Mouse (Mus musculus): ENCODE results near the gene L3mbtl1. TPM values are rescaled to one million over a fixed set of nuclear protein-coding genes. Genes with fewer than 3 reads are reported as not detected.

The L3mbtl1 gene
- polyA plus RNA-seq, 1 experiment from 2014 or later = 0.18 TPM

DNA sequence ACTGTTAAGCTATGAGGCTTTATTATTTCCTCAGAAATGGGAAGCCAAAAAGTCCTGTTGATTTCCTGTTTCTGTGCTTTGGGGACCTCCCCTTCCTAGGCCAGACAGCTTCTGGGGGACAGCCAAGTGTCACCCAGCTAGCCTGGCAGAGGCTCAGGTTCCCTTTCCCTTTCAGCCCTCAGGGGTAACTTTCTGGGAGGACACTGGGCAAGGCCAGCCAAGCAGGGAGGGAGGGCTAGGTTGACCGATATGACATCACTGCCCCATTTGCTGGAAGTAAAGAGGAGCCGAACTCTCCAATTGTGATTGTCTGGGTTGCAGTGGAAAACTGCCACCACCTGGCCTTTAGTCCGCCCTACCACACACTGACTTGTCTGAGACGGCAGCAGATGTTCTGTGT is 32.7 kb downstream of the L3mbtl1 start:
- peaks cover 7% of the 10 kb centered on the region for H3K4me1 ChIP-seq
- H3K36me3 ChIP-seq = no peaks in the 10 kb centered on the region
- no peak overlapping the region for H3K9ac ChIP-seq
- H3K4me2 ChIP-seq = no peak overlapping the region
- no peaks in the 10 kb centered on the region for H3K9me3 ChIP-seq
- no peaks in the 10 kb centered on the region for H3K27me3 ChIP-seq (replicated peaks)
- ATAC-seq (ENCODE audit: insufficient read depth, low FRiP score, low read depth) = no peak
- no peak overlapping the region for H3K4me3 ChIP-seq (replicated peaks)
- 60% methylated on average over 4 of the region's 4 CpGs for WGBS
- H3K27ac ChIP-seq = no peak overlapping the region

DNA sequence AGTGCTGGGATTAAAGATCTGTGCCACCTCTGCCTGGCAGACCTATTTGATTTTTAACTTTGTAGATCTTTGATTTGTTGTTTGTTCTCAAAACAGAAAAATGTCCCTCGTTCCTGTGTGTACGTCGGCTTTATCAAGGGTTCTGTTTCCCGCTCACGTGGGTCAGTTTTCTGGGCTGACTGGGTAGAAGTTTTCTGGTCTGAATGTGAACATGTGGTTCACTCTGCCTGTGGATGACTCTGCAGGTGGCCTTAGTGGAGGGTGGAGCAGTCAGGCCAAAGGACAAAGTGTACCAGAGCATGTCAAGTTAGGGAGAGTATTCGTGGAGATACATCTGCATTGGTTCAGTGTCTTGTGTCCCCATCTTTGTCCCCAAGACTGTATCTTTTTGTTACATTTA is 41.1 kb downstream of the L3mbtl1 start:
- Histone ChIP-seq H3K27me3 (replicated peaks) (no peaks in the 10 kb centered on the region), H3K4me2 (no peak overlapping the region), H3K4me3 (replicated peaks) (no peak overlapping the region), H3K9me3 (no peaks in the 10 kb centered on the region), H3K9ac (no peak overlapping the region), H3K4me1 (0 out of 2 replicates have a peak, but pooled peaks cover 3% of the 10 kb centered on the region), H3K27ac (no peak overlapping the region), H3K36me3 (no peaks in the 10 kb centered on the region)
- no peak for ATAC-seq (ENCODE audit: insufficient read depth, low FRiP score, low read depth)
- WGBS = 84% methylated on average over 6 of the region's 6 CpGs

DNA sequence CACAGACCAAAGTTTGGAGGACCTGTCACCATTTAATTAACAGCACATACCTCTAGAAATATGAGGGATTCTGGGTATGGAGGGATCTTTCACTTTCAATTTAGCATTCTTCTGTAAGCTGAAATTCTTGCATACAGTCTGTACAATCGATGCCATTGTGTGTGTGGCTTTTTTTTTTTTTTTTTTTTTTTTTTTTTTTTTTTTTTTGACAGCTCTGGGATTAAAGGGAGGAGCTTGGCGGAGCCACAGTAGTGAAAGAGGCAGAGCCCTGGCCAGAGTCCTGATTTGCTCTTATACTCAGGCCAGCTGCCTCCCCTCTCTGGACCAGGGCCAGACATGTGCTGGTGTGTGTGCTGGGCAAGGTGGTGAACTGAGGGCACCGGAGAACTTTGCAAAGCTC is 42.7 kb downstream of the L3mbtl1 start:
- H3K27ac ChIP-seq = no peak overlapping the region
- no peak overlapping the region for H3K4me3 ChIP-seq (replicated peaks)
- peak; percentile 70; the same call in 1 of the 2 replicates for ATAC-seq (ENCODE audit: insufficient read depth, low FRiP score, low read depth)
- no peak overlapping the region for H3K4me2 ChIP-seq
- no peaks in the 10 kb centered on the region for H3K36me3 ChIP-seq
- 54% methylated on average over 3 of the region's 3 CpGs for WGBS
- no peaks in the 10 kb centered on the region for H3K27me3 ChIP-seq (replicated peaks)
- no peak overlapping the region for H3K9ac ChIP-seq
- H3K9me3 ChIP-seq = no peaks in the 10 kb centered on the region
- 0 out of 2 replicates have a peak, but pooled peaks cover 3% of the 10 kb centered on the region for H3K4me1 ChIP-seq

DNA sequence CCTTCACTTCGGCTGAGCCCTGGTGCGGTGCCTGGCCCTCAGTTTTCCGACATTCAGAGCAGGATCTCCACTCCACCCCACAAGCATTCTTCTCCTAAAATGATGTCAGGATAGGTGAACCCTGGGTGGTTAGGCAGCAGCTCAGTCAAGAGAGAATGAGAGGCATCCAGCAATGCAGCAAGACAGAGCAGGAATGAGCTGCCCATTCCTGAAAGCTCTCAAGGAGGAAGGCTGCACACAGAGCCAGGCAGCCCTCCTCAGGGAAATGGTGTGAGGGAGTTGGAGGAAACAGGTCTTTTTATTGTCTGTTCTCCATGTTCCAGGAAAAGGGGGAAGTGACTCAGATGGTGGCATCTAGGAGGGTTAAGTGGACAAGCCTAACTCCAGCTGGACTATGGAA is 43.5 kb downstream of the L3mbtl1 start:
- H3K4me2 ChIP-seq = no peak overlapping the region
- ATAC-seq (ENCODE audit: insufficient read depth, low FRiP score, low read depth) = peak; percentile 12; the same call in 1 of the 2 replicates
- no peak overlapping the region for H3K4me3 ChIP-seq (replicated peaks)
- H3K9me3 ChIP-seq = no peaks in the 10 kb centered on the region
- 61% methylated on average over 3 of the region's 3 CpGs for WGBS
- H3K9ac ChIP-seq = no peak overlapping the region
- H3K4me1 ChIP-seq = 0 out of 2 replicates have a peak, but pooled peaks cover 3% of the 10 kb centered on the region
- H3K27me3 ChIP-seq (replicated peaks) = no peaks in the 10 kb centered on the region
- no peak overlapping the region for H3K27ac ChIP-seq
- no peaks in the 10 kb centered on the region for H3K36me3 ChIP-seq

DNA sequence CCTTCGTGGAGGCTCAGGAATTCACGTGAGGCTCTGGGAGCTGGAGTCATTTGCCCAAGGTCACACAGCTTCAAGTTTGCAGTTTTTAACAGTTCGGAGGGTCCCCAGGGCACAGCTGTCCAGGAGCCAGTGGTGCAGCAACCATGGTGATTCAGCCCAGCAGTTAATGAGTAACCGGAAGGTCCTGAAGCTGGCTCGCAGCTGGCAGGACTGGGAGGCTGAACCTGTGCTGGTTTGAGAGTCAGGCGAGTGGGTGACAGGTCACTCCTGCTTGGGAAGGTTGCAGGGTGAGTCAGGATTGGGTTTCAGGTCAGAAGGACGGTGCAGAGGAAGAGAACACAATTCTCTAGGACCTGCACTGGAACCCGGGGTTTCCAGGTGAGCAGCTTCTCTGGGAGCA is 43.9 kb downstream of the L3mbtl1 start, which contains the start of gene Sgk2:
TSS of gene Sgk2 (plus strand) at position 113 of the 400 bp plus-strand sequence.
- H3K27ac ChIP-seq = no peak within 1 kb of the TSS
- H3K9me3 ChIP-seq = no peaks in the 10 kb centered on the region

DNA sequence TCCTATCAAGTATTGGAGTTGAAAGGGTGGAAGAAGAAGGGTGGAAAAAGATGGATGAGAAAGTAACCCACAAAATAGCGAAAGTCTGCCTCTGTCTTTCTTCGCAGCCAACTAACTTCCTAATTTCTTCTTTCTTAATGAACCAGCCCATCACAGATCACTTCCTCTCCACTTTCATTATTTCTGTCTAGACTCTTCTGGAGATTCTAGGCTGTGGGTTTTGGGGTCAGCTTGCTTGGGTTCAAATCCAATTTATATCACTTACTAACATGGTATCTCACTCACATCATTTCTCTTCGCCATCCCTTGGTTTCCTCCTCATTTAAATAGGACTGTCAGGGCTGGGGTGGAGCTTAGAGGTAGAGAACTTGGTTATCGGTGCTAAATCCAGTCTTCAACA is 45.0 kb downstream of the L3mbtl1 start:
- 84% methylated on average over 4 of the region's 4 CpGs for WGBS

More for the DNA sequence above, 43.9 kb downstream of the L3mbtl1 start, which contains the start of gene Sgk2:
- H3K27me3 ChIP-seq (replicated peaks) = no peaks in the 10 kb centered on the region
- H3K4me2 ChIP-seq = no peak within 1 kb of the TSS
- peak; percentile 82 for ATAC-seq (ENCODE audit: insufficient read depth, low FRiP score, low read depth)
- 0 out of 2 replicates have a peak, but pooled peaks cover 3% of the 10 kb centered on the region for H3K4me1 ChIP-seq
- 37% methylated on average over 8 of the region's 8 CpGs for WGBS
- H3K9ac ChIP-seq = no peak within 1 kb of the TSS
- H3K4me3 ChIP-seq (replicated peaks) = no peak within 1 kb of the TSS
- no peaks in the 10 kb centered on the region for H3K36me3 ChIP-seq

DNA sequence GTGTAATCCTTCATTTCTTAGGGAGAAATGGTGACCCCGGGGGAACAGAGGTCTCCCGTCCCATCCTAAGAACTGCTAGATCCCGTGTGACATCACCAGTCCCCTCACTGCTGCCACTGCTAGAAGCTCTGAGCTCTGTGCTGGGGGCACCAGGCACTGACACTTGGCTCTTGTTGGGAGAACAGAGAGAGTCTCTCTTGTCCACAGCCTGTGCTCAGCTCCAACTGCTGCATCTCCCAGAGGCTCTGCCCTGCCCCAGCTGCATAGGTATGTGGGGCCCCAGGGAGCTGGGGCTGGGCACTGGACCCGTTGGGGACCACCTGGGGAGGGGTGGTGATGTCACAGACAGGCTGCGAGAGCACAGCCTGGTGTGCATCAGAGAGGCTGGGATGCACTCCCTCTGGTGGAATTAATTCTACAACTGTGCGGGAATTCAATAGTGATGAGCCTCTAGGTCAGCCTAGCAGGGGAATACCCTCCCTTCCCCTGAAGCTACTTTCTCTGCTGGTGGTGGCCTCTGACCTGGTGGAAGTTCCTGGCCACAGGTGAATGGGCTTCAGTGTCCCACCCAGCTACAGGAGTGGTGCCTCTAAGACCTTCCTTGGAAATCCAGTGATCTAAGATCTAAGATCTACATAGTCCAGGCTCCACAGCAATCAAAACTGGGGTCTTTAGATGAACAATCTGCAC is 48.3 kb downstream of the L3mbtl1 start:
- Histone ChIP-seq H3K4me1 (0 out of 2 replicates have a peak, but pooled peaks cover 3% of the 10 kb centered on the region), H3K27ac (no peak overlapping the region), H3K36me3 (no peaks in the 10 kb centered on the region), H3K9me3 (no peaks in the 10 kb centered on the region), H3K9ac (no peak overlapping the region), H3K27me3 (replicated peaks) (no peaks in the 10 kb centered on the region), H3K4me2 (no peak overlapping the region), H3K4me3 (replicated peaks) (no peak overlapping the region)
- no peak for ATAC-seq (ENCODE audit: insufficient read depth, low FRiP score, low read depth)
- WGBS = 38% methylated on average over 6 of the region's 6 CpGs

More for the DNA sequence above, 45.0 kb downstream of the L3mbtl1 start:
- Histone ChIP-seq H3K9me3 (no peaks in the 10 kb centered on the region), H3K27me3 (replicated peaks) (no peaks in the 10 kb centered on the region), H3K27ac (no peak overlapping the region), H3K4me2 (no peak overlapping the region), H3K9ac (no peak overlapping the region), H3K4me1 (0 out of 2 replicates have a peak, but pooled peaks cover 3% of the 10 kb centered on the region), H3K4me3 (replicated peaks) (no peak overlapping the region), H3K36me3 (no peaks in the 10 kb centered on the region)
- ATAC-seq (ENCODE audit: insufficient read depth, low FRiP score, low read depth) = no peak

DNA sequence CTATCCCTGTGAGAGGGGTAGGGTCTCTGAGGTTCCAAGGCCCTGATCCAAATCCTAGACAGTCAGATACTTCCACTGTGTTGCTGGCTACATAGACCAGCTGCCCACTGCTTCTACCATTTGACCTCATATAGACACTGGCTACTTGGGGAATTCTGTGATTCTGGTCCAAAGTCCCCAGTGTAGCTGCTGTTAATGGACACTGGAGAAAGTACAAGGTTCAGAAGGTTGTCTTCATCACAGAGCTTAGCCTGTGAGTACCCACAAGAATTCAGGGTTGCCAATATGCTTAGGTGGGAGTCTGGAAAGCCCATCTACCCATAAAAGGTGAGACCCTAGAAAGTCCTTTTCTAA is 48.8 kb downstream of the L3mbtl1 start:
- Histone ChIP-seq H3K4me1 (no peaks in the 10 kb centered on the region), H3K36me3 (no peaks in the 10 kb centered on the region), H3K27ac (no peak overlapping the region), H3K4me2 (no peak overlapping the region), H3K27me3 (replicated peaks) (no peaks in the 10 kb centered on the region), H3K9me3 (no peaks in the 10 kb centered on the region), H3K4me3 (replicated peaks) (no peak overlapping the region), H3K9ac (no peak overlapping the region)
- no peak for ATAC-seq (ENCODE audit: insufficient read depth, low FRiP score, low read depth)

DNA sequence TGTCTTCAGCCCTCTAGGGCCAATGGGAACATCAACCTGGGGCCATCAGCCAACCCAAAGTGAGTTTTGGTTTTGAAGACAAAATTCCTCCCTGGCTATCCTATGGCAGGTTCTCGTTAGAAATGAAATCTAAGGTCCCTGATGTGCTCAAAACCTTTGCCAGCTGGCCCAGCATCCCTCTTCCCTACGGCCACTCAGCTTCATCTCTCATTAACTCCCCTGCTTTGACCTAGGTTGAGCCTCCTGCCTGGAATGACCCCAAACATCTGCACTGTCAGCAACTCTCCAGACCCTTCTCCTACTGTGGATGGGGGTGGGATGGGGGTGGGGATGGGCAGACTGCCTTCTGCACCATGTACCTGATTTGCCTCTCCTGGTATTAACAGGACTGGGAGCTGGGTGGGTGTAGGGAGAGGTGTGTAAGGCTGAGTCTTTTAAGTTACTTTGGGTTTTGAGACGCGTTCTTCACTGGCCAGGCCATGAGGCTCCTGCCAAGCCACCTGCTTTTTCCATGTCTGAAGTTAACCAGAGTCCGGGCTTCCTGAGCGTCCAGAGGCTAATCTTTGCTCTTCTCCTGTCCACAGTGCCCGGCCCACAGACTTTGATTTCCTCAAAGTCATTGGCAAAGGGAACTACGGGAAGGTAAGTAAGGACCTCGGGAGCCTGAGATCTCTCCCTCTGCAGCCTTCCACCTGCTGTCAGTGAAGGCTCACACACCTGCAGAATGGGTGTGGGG is 50.8 kb downstream of the L3mbtl1 start:
- Histone ChIP-seq H3K27ac (no peak overlapping the region), H3K36me3 (no peaks in the 10 kb centered on the region), H3K4me2 (no peak overlapping the region), H3K27me3 (replicated peaks) (no peaks in the 10 kb centered on the region), H3K4me3 (replicated peaks) (no peak overlapping the region), H3K9me3 (no peaks in the 10 kb centered on the region), H3K9ac (no peak overlapping the region), H3K4me1 (no peaks in the 10 kb centered on the region)
- ATAC-seq (ENCODE audit: insufficient read depth, low FRiP score, low read depth) = no peak
- WGBS = 74% methylated on average over 9 of the region's 9 CpGs

DNA sequence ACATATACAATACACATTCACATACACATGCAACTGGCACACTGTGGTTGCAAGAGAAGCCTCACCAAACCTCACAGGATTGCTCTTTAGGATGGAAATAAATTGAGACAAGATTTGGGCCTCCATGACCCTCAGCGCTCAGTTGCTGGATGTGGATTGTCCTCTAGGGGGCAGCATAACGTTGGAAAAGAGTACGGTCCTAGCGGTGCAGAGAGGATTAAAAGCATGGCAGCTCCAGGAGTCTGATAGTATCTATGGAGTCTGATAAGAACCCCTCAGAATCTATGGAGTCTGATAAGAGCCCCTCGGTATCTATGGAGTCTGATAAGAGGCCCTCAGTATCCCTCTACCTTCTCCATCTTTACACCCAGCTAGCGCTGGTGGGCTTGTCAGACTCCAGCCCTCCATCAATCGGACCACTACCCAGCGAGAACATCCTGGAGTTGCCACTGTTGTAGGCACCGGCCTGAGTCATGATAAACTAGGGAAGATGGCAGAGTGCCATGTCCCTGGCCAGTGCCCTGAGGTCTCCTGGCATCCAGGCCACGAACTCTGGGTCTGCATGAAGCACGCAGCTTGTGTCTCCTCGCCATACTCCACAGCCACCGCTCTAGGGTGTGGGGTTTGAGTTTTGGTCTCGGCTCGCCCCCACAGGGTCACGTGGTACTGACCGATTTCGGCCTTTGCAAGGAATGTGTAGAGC is 55.4 kb downstream of the L3mbtl1 start:
- H3K9me3 ChIP-seq = no peaks in the 10 kb centered on the region
- no peak overlapping the region for H3K9ac ChIP-seq
- H3K36me3 ChIP-seq = no peaks in the 10 kb centered on the region
- peak; percentile 39; the same call in 1 of the 2 replicates for ATAC-seq (ENCODE audit: insufficient read depth, low FRiP score, low read depth)
- WGBS = 33% methylated on average over 18 of the region's 18 CpGs
- no peaks in the 10 kb centered on the region for H3K4me1 ChIP-seq
- peak overlapping the region; percentile 40 for H3K4me2 ChIP-seq
- no peak overlapping the region for H3K4me3 ChIP-seq (replicated peaks)
- H3K27me3 ChIP-seq (replicated peaks) = no peaks in the 10 kb centered on the region
- H3K27ac ChIP-seq = no peak overlapping the region

DNA sequence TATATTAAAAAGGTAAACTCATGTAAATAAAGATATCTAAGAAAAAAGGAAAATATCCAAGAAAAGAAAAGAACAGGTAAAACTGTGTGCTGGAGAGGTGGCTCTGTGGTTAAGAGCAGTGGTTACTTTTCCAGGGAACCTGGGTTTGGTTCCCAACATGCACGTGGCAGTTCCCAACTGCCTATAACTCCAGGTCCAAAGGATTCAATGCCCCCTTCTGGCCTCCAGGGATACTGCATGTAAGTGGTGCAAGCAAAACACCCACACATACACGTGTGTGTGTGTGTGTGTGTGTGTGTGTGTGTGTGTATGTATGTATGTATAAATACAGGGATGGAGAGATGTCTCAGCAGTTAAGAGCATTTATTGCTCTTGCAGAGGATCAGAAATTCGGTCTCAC is 56.5 kb downstream of the L3mbtl1 start:
- Histone ChIP-seq H3K9ac (no peak overlapping the region), H3K4me2 (no peak overlapping the region), H3K36me3 (no peaks in the 10 kb centered on the region), H3K9me3 (no peaks in the 10 kb centered on the region), H3K4me1 (no peaks in the 10 kb centered on the region), H3K27ac (no peak overlapping the region), H3K4me3 (replicated peaks) (no peak overlapping the region), H3K27me3 (replicated peaks) (no peaks in the 10 kb centered on the region)
- no peak for ATAC-seq (ENCODE audit: insufficient read depth, low FRiP score, low read depth)
- WGBS = 24% methylated on average over 3 of the region's 3 CpGs

DNA sequence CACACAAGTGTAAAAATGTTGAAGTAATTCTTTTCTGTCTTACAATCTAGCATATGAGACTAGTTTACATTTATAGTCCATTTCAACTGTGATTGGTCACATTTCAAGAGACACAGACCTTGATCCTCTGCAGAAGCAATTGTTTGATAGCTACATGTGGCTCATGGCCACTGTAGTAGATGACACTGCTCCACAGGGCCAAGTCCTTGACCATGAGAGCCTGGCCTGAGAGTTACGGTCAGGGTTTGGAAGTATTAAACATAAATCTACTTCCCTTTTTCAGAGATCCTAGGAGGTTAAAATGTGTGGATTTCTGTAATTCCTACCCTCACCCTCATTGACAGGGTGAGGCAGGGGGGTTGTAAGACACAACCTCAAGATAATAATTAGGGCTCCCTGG is 57.8 kb downstream of the L3mbtl1 start:
- ATAC-seq (ENCODE audit: insufficient read depth, low FRiP score, low read depth) = no peak
- no peak overlapping the region for H3K9ac ChIP-seq
- H3K27me3 ChIP-seq (replicated peaks) = no peaks in the 10 kb centered on the region
- H3K4me1 ChIP-seq = no peaks in the 10 kb centered on the region
- 84% methylated on average over 1 of the region's 1 CpGs for WGBS
- H3K36me3 ChIP-seq = no peaks in the 10 kb centered on the region
- H3K4me3 ChIP-seq (replicated peaks) = no peak overlapping the region
- no peak overlapping the region for H3K4me2 ChIP-seq
- no peak overlapping the region for H3K27ac ChIP-seq
- H3K9me3 ChIP-seq = no peaks in the 10 kb centered on the region
